Mouse (Mus musculus) liver, postnatal 0 days (tissue): Measurements from ENCODE around the gene Ncor2.

ENCODE experiments used
- CTCF ChIP-seq: sonication (generic); IDR thresholded peaks from 2 replicates; pipeline ENCODE4 v1.5.1; 2016; ENCODE audit warnings: antibody characterized with exemption, low read depth
- EP300 ChIP-seq: IDR thresholded peaks from 2 replicates; pipeline ENCODE4 v1.6.1; 2016; ENCODE audit warnings: antibody characterized with exemption, low read depth, mild to moderate bottlenecking

DNA sequence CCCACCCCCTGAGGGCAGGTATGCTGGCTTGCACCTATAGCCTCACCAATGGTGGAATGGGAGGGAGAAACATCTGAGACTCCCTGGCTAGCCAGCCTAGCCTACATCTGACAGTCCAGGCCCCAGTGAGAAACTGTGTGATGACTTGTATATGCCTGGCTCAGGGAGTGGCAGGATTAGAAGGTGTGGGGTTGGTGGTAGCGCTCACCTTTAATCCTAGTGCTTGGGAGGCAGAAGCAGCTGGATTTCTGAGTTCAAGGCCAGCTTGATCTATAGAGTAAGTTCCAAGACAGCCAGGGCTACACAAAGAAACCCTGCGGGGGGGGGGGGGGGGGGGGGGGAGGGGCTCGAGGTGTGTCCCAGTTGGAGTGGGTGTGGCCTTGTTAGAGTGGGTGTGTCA, 16.6 kb downstream of the Ncor2 start:
- TF ChIP-seq CTCF = no peak
- no peak for TF ChIP-seq EP300
